ENCODE assay signal across 12 mouse cellular contexts in the genomic region with DNA sequence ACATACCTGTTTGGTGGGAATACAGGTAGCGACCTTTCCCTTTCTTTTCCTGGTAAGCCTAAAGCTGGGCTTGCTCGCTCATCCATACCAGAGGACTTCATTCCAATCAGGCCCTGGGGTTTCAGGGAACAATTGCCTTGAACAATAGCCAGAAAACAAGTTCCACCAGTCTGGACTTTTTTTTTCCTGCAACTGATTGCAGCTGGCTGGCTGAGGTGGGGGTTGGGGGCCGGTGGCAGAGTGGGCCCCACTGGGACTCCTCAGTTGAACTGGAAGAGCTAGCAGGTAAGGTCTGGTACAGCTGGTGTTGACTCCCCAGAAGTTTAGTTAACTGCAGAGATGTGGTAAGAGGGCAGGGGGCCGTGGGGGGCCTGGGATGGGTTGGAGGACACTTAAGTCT.
DNase-seq lines count a peak whose midpoint lies in the region; ATAC-seq lines count a peak whose summit lies in the region.
"Had no signal": no experiment of that assay in that cellular context is flagged by ENCODE, and none has a peak within 500 bp of the region (broad histone marks: within the 10 kb centered on the region; RNA-seq: fewer than 3 reads in every experiment).

No protein-coding gene starts in this region.

- no peaks in the 10 kb centered on the region for H3K27me3 ChIP-seq in heart, embryonic 16.5 days (ENCODE audit: control insufficient read depth, insufficient read depth, low read length)
- H3K27me3 ChIP-seq: hindbrain, embryonic 13.5 days had no signal

- DNase-seq in heart, adult 9 months (ENCODE audit: low spot score in 2 of 2): no peak
- DNase-seq in urinary bladder, postnatal 36 days (ENCODE audit: low spot score in 2 of 2): peak; percentile 9 to 13
- no peak for DNase-seq in urinary bladder, postnatal 4 days (ENCODE audit: low spot score in 2 of 2)
- DNase-seq in kidney, postnatal 4 days: peak; percentile 61 to 72
- DNase-seq in right cerebral cortex, adult 18-20 months: no peak
- DNase-seq in layer of hippocampus, adult 9-10 months (ENCODE audit: low spot score): no peak
- no peak for DNase-seq in cerebellum, adult 9-10 months
- DNase-seq: adrenal gland, postnatal 10 days; cerebellum, postnatal 10 days; forebrain, postnatal 0 days had no signal

- no peaks in the 10 kb centered on the region for H3K36me3 ChIP-seq in heart, embryonic 16.5 days (ENCODE audit: control insufficient read depth, insufficient read depth)
- H3K36me3 ChIP-seq: hindbrain, embryonic 13.5 days had no signal

- H3K9ac ChIP-seq in heart, embryonic 16.5 days (ENCODE audit: low read length): peak overlapping the region; percentile 30
- H3K9ac ChIP-seq: forebrain, postnatal 0 days; hindbrain, embryonic 13.5 days had no signal

- peak overlapping the region; percentile 13; the same call in 1 of the 2 replicates for H3K4me3 ChIP-seq in heart, embryonic 16.5 days (ENCODE audit: low read length)
- H3K4me3 ChIP-seq: hindbrain, embryonic 13.5 days had no signal

- peaks cover 37% of the 10 kb centered on the region for H3K4me1 ChIP-seq in heart, embryonic 16.5 days (ENCODE audit: control insufficient read depth, insufficient read depth, low read length)

- no peaks in the 10 kb centered on the region for H3K9me3 ChIP-seq in heart, embryonic 16.5 days (replicated peaks; ENCODE audit: control insufficient read depth, low read length)
- H3K9me3 ChIP-seq: hindbrain, embryonic 13.5 days had no signal

- peak overlapping the region; percentile 72 for H3K27ac ChIP-seq in heart, embryonic 16.5 days (ENCODE audit: low read length)
- H3K27ac ChIP-seq: hindbrain, embryonic 13.5 days had no signal

- ATAC-seq in heart, embryonic 16.5 days (replicated peaks; ENCODE audit: extremely low read depth, insufficient read depth, low FRiP score): no peak
- ATAC-seq: forebrain, postnatal 0 days had no signal

- 21% methylated on average over 4 of the region's 4 CpGs for WGBS in heart, embryonic 16.5 days

- peak overlapping the region; percentile 48 for H3K4me2 ChIP-seq in heart, embryonic 16.5 days (ENCODE audit: low read depth, low read length)
- H3K4me2 ChIP-seq: hindbrain, embryonic 13.5 days had no signal

Comparison
In these comparisons a context has a peak if more than half of its experiments do, and no peak if none do; other contexts are left out.
1. DNase-seq: peak in urinary bladder, postnatal 36 days (2 of 2) and kidney, postnatal 4 days (2 of 2); none in heart, adult 9 months (0 of 2), urinary bladder, postnatal 4 days (0 of 2), right cerebral cortex, adult 18-20 months (single experiment), layer of hippocampus, adult 9-10 months (single experiment) and cerebellum, adult 9-10 months (single experiment).